Mouse (Mus musculus): ENCODE data around the gene Serinc5.

Serinc5 gene

DNA sequence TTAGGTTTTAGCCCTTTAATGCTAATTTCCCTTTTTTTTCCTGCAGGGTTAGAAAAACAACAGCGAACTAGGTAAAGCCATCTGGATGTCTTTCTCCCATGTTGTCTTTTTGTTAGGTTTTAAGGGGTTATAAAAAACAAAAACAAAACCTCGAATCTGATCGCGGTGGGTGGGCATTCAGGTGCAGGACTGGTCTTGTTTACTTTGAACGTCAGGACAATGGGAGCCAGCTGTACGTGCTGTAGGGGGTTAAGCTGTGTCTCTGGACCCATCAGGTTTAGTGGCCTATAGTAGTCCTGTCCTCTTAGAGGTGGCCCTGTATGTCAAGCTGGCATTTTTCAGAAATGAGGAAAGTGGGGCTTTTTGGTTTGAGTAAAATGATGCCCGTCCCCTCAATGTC lies 1.0 kb downstream of the Serinc5 start:
- CTCF ChIA-PET, result no interaction called here

DNA sequence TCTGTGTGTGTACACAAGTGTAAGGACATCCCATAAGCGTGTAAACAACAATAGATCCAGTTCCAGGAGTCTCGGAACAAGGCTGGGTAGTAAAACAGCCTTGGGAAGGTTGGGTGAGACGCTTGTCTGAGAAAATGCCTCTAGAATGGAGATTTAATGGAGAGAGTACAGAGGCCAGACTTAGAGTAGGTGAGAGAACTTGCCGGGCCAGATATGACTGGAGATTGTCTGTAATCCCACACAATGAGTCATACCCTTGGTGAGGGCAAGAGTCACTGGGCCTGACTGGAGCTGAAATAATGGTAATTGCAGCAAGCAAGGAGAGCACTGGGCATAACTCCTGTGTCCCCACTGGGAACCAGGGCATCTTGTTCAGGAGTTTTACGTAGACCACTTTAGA lies 2.2 kb downstream of the Serinc5 start:
- CTCF ChIA-PET, result no interaction called here

DNA sequence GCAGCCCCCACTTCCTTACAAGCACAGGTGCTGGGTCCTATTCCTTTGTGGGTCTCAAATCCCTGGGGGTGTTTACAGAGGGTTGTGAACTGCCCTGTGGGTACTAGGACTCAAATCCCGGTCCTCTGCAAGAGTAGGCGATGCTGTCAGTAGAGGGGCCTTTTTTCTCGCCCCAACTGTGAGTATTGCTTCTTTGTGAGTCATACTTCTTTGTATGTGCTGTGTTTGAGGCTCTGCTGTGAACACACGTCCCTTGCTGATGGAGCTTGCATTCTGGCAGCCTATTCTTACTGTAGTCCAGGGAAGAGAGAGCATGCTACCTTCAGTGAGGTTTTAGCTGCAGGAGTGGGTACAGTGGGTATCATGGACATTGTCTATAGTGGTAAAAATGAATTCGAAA lies 4.3 kb downstream of the Serinc5 start:
- CTCF ChIA-PET, result no interaction called here

DNA sequence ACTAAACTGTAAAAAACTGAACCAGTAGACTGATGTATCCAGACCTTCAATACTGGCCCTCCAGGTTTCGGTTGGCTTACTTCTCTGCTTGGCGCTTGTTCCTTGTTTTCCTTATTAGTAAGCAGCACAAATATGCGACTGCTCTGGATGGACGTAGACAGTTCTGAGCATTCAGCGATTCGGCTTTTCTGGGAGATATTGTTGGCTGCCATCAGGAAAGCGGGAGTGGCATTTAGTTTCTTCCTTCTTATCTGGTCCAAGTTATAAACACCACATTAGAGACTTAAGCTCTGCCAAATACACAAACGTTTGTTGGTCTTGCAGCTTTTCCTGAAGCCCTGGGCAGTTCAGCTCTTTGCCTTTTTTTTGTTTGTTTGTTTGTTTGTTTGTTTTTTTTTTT lies 5.6 kb downstream of the Serinc5 start:
- CTCF ChIA-PET, result no interaction called here

DNA sequence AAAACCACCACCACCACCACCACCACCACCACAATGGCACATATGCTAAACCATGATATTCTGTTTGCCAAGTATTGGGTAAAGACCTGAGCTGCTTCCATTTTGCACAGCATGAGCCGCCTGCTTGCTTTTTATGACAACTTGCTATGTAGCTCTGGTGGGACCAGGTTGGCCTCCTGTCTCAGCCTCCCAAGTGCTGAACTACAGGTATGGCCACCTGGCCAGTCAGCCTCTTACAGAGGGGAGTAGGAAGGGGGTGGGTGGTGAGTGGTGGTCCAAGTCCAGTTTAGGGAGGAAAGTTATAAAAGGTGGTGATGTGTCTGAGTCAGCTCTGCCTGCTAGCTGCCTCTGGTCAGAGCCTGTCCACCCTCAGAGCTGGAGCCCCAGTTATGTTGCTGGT lies 15.3 kb downstream of the Serinc5 start:
- CTCF ChIA-PET, result no interaction called here

DNA sequence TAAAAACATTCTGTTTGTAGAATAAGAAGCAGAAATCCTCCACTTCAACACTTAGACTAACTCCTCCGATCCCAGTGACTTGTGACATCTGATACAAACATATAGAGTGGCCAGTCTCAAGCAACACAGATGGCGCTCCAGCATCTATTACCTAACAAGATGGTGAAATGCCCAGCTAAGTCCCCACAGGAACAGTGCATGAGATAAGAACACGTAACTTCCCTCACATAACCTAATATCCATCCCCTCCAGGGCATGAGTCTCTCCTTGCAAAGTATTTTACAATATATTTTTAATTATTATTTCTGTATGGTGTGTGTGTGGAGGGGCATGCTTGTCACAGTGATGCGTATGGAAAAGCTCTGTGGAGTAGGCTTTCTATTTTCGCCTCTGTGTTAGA lies 15.8 kb downstream of the Serinc5 start:
- CTCF ChIA-PET, result no interaction called here

DNA sequence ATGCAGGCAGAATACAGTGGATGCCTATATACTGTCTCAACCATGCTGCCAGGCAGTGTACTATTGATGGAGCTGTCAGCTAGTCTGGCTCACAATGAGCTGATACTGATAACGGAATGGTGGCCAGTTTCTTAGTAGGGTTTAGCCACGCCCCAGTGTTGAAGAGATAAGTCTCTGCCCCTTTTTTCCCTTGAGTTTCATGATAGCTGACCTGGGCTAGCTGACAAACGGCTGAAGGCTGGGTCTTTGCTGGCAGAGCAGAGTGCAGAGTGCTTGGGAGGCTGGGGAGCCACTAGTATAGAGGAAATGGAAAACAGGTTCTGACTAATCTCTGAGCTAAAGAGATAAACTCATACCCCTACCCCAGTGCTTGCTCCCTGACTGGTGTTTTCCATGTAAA lies 18.6 kb downstream of the Serinc5 start:
- CTCF ChIA-PET, result no interaction called here

DNA sequence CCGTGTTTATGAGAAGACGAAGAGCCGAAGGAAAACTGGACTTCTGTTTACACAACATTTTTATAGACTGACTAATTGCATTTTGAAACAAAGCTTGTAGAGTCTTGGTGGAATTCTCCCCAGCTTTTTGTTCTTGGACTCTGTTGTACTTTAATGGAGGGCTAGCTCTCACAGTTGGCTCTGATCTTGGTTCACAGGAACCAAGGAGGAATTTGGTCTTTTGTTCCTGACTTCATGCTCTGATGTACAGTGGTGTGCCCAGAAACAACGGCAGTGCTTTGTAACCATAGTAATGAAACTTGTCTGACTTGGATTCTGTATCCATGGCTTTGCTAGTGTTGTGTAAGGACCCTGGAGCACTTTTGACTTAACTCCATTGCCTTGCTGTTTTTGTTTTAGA lies 20.6 kb downstream of the Serinc5 start:
- CTCF ChIA-PET, result no interaction called here

DNA sequence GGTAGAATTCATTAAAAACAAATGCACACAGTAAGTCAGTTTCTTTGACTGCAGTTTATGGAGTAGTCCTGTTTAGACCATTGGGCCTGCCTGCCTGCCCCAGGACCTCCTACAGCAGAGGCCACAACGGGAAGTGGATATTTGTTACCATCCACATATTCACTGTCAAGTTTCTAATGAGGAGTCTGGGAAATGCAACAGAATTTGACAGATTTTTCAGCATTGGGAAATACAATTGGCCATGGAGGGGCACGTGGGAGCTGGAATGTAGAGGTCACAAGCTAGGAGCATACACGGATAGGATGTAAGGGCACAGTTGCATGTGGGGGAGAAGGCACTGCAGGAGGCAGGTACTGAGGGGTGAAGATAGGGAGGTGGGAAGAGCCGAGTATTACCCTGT lies 21.7 kb downstream of the Serinc5 start:
- CTCF ChIA-PET, result no interaction called here

DNA sequence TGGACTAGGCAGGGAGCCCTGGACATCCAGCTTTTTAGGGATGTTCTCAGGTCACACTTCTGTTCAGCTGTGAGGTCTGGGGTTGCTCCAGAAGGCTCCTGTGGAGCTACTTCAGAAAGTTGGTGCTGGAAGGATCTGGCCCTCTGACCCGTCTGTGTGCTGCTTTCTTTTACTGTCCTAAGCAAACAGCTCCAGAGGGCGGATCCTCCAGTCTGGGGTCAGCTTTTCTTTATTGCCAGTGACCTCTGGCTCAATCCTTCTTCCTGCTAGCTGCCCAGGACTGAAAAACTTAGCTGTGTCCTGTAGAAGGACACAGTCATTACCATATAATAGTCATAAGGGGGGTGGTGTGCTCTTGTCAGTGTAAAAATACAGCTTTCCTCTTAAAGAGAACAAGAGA lies 24.1 kb downstream of the Serinc5 start:
- CTCF ChIA-PET, result no interaction called here

DNA sequence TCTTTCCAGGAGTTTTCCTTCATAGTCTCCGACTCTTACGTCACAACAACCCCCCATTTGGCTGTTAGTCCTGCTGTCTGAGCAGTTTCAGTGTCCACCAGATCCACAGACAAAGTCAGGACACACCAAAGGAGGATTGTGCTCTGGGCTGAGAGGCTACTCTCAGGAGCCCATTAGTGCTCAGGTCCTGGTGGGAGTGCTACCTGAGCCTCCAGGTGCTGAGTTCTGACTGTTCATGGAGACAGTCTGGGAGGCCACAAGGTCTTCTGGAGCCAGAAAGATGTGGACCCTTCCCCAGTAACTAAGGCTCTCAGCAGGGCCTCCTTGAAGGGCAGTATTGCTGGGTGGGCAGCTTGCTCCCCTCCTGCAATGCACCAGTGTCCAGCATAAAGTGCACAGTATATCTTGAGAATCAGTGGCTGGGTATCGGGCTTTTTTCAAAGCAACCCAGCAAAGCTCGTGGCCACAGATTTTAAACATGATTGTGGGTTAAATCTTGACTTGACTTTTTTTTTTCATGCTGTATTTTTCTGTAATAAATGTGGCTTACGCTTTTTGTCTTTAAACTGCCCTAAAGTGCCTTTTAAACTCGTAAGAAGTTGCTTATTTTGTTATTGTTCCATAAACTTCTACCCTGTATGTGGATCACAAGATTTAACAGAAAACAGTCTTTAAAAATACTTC lies 25.5 kb downstream of the Serinc5 start:
- CTCF ChIA-PET, result interaction anchor here (0.6 kb wide), 1 partner anchor 864 kb away, joined by 4 read pairs; no protein-coding TSS in a partner anchor

DNA sequence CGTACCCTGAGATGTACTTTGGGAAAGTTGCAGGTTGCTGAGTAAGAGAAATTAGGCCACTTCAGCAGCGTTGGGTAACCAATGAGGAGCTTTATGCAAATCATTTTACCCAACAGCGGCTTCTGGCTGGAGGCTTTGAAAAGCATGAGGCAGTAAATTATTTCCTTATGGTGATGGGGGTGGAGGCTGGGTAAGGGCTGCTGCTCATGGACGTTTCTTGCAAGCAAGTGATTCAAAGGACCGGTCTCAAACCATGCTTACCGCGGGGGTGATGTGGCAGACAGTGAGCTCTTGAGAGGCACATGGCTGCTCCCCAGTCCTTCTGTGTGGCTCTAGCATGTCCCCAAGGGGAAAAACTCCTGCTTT lies 26.0 kb downstream of the Serinc5 start:
- CTCF ChIA-PET, result interaction anchor here (0.6 kb wide), 1 partner anchor 863 kb away, joined by 4 read pairs; no protein-coding TSS in a partner anchor

DNA sequence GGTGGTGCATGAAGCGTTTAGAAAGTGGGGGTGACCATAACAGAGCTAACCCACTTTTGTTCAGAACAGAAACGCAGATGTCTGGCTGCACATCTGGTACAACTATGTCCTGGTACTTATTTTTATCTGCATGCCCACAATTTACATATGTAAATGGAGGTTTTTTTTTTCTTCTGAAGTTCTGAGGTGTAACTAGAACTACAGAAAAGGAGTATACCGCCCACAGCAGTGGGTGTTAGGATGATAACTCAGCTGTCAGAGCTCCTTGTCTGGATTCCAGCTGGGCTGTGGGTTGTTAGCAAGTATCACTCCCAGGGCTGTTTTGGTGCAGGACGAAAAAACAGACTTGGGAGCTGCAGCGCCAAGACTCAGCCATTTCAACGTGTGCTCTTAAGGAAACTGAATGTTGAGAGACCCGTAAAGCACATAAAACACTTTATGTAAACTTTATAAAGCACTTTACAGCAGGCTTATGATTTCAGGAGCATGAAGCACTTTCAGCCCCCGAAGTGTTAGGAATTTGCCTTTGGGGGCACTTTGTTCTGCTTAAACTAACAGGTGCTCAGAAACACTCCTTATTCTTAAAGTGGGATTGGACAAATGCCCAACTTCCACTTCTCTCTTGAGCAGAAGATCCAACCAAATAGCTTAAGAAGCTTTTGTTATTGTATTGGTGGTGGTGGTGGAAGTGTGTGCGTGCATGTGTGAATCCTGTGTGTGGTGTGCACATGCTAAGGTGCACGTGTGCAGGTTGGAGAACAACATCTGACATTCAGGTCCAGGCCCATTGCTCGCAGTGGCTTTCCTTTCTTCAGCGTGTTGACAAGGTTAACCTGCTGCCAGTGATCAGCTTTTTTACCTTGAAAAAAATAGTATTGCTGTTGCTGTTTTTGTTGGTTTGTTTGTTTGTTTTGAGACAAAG lies 28.5 kb downstream of the Serinc5 start:
- CTCF ChIA-PET, result interaction anchor here (0.7 to 1.0 kb wide), 2 partner anchors 29 to 602 kb away, joined by 3 to 7 read pairs; partner anchors contain the start of gene Serinc5

DNA sequence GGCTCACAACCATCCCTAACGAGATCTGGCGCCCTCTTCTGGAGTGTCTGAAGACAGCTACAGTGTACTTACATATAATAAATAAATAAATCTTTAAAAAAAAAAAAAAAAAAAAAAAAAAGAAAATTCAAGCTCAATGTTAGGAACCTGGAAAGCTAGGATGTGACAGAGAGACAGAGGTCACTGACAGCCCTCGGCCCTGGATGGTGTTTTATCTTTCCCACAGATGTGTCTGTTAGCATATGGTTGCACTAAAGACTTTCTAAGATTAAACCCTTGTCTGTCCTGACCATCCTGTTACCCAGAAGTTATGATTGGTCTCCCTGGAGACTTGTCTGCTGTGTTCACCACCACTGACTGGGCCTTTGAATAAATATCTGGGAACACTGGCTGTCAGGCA lies 33.3 kb downstream of the Serinc5 start:
- CTCF ChIA-PET, result no interaction called here

DNA sequence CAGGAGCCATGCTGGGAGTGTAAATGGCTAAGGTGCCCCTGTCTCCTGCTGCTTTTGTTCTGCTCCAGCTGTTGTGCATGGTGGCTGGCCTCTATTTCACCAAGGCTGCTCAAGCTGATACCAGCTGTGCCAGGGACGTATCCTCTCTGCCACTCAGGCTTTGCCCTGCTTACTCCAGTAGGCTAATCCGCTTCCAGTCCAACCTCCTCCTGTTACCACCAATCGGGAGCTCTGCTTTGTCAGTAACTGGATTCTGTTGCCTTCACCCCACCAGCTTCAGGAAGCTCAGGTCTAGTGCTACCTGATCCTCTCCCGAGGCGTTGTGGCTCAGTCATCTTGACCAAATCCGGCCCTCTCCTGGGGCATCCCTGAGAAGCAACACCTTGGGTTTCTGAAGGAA lies 33.9 kb downstream of the Serinc5 start:
- CTCF ChIA-PET, result no interaction called here

DNA sequence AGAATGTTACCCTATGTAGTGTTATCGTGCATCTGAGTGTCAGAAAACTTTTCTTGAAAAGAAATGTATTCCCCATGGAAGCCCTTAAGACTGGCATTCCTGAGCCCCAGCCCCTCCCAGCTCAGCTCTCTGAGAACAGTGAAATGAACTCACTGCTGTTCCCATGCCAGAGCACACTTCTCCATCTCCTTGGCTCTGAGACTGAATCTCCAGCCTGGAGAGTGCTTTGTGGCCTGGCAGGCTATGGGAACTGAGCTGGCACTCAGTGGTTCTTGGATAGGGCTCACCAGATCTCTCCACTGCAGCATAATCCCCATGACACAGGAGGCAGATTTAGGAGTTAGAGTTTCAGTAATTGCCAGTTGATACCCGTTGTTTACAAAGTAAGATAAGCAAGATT lies 36.8 kb downstream of the Serinc5 start:
- CTCF ChIA-PET, result no interaction called here

DNA sequence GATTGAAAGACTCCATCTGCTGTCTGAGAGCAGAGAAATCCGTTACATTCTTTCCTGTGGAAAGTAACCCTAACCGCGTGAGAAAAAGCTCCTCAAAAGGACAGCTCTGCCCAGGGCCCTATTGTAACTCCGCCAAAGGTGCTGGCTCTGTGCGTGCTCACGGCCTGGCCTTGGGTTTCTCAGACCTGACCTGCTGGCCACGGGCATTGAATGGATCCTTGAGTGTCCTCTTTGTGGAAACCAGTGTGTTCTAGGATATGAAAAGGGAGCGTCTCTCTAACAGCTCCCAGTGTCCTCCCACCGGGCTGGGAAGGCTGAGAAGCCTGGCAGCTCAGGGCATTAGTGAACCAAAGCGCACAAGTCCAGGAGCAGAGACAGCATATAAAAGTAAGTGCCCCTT lies 38.2 kb downstream of the Serinc5 start:
- CTCF ChIA-PET, result no interaction called here

DNA sequence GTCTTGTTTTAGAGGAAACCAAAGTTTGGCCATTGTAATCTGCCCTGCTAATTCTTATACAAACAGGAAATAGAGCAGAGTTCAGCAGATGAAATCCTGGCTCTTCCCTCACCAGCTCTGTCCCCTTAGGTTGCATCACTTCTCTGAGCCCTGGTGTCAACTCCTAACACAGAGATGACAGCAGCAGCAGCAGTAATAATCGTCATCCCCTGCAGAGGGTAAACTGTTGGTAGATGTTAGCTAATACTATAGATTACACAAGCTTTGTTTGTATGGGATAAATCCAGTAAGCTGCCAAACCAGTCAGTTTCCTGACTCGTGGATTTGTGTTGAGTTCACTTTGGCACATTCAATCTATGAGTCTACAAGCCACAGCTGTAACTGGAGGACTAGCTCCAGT lies 40.1 kb downstream of the Serinc5 start:
- CTCF ChIA-PET, result no interaction called here

DNA sequence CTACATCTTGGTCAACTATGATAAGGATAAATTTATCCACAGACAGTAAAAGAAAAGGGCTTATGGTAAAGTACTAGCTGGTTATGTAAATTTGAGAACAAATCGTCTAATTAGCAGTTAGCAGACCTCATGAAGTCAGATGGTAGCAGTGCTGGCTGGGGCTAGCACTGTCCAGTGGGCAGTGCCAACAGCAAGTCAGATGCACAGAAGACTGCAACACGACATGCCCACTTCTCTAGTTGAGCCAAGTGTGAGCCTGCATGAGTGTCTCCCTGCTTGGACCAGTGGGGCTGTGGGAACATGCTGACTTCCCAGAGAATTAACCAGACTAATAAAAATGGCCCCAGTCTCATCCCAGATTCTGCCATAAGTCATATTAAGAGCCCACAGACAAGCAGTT lies 41.6 kb downstream of the Serinc5 start:
- CTCF ChIA-PET, result no interaction called here

DNA sequence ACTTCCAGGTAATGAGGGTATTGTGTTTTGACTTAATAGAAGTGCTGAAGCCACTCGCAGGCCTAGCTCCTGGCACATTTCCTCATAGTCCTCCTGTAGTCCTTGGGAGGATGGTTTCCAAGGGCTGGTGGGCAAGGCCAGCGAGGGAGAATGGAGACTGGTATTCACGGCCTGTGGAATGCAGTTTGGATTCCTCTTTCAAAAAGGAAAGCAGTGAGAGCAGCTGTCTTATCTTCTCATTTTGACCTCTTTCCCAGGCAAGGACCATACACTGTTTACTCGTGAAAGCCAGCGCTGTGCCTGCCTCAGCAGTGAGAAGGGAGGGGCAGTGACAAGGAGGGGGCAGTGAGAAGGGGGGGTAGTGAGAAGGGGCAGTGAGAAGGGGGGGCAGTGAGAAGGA lies 42.4 kb downstream of the Serinc5 start:
- CTCF ChIA-PET, result no interaction called here

DNA sequence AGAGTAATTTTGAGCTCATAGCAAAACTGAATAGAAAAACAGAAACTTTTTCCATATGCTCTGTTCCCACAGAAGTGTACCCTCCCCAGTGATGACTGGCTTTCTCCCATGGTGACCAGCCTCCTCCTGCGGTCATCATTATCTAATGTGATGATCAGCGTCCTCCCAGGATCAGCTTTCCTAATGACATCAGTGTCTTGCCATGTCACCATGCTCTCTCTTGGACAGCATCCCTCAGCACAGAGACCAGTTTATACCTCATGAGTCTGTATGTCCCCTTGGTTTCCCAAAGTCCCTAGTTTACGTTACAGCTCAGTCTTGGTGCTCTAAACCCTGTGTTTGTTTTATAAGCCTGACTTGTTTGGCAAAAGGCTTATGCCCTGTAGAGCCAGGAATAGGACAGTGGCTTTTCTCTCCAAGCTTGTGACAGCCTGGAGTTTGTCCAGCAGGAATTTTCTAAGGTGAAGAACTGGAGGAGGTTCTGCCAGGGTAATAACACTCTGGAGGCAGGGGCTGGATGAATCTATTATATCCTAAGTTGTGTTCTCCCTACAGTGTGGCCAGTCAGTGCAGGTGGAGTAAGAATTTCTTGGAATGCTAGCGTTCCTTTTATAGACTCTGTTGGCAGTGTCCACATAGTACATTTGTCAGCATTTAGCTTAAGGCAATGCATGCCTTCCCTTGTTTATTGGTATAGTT lies 46.1 kb downstream of the Serinc5 start:
- CTCF ChIA-PET, result no interaction called here

DNA sequence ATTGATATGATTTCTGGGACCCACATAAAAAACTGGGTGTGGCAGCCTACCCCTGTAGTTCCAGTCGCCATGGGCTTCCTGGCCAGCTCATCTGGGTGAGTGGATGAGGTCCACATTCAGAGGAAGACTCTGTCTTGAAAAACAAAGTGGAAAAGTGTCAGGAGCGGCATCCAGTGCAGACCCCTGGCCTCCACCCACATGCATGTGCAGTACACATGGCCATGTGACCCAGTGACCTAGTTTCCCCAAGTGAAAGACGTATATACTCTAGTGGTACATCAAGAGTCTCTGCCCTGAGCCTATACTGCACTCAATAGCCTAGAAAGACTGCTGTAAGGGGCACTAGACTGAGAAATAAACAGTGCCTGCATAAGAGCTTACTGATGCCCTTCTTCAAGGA lies 48.7 kb downstream of the Serinc5 start:
- CTCF ChIA-PET, result no interaction called here
